Mouse (Mus musculus): ENCODE measurements around the gene Luc7l2.

DNA sequence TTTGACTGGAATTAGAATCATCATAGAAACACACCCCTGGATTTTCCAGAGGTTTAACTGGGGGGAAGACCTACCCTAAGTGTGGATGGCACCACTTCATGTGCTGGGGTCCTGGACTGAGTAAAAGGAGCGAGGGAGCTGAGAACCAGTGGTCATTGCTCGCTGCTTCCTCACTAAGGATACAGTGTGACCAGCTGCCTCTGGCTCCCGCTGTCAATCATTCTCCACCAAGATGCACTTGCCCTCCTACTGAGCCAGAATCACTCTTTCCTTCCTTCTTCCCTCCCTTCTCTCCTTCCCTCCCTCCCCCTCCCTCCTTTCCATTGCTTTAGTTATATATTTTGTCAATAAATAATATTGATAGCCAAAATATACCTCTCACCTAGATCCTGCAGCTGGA, 91.9 kb downstream of the Luc7l2 start:
- TF ChIP-seq CTCF (IDR thresholded peaks at IDR 0.05; ENCODE audit: low read depth, low read length) (no peak), GATA1 (IDR thresholded peaks at IDR 0.05; ENCODE audit: borderline replicate concordance, low read length) (no peak)

Measured in G1E (cell line).